Mouse (Mus musculus): ENCODE measurements at regions not wholly inside any gene's neighbourhood (a gene's known extent, or its start where the extent isn't known, plus 50 kb on each side); places are given as distances from the start of the nearest gene placed in this dataset.

DNA sequence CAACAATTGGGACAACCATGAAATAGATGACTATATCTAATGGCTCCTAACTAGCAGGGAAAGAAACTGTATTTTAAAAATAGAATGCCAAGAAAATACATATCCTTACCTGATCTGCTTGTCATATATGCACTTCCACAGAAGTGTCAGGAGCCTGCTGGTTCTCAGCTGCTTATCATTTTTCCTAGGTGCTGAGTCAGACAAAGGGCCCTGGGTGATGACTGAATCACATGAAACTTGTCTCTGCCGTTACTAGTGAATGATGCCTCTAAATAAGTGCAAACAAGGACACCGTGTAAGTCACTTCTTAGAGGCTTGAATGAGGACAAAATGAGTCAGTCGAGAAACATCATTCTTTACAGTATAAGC lies 263.5 kb upstream of the Ptger4 start:
- DNase-seq (ENCODE audit: low spot score in 2 of 2) = no peak

DNA sequence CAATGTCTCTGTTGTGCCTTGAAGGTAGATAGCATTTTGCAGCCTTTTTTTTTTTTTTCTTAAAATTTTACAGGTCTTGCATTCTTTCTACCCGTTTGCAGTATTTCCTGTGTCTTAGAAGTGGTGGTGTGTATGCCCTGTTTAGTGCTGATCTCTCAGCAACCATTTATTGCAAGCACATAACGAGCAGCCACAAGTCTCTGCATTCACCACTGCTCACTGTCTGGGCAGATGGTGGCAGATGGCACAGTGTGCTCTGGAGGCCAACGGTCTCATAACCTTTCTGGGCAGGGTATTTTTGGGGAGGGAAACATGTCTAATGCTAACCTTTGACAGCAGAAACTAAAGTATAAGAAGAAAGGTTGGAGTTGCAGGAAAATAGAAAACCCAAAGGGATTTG lies 266.1 kb upstream of the Ptger4 start:
- no peak for DNase-seq (ENCODE audit: low spot score in 2 of 2)

DNA sequence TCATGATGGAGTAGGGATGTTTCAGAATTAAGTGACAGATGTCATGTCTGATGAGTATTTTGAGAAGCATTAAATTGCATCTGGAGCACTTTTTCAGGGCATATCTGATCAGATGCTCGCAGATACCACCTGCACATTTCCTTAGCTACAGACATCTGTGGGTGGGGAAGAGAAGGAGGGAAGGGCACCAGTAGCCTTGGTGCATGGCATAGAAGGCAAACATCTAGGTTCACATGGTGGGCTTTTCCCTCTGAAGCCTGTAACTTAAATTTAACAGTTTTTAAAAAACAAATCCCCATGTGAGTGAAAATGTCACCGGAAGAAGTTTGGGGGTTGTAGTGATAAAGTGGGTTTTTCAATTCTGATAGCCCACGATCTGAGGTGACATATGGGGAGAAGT lies 267.1 kb upstream of the Ptger4 start:
- no peak for DNase-seq (ENCODE audit: low spot score in 2 of 2)

DNA sequence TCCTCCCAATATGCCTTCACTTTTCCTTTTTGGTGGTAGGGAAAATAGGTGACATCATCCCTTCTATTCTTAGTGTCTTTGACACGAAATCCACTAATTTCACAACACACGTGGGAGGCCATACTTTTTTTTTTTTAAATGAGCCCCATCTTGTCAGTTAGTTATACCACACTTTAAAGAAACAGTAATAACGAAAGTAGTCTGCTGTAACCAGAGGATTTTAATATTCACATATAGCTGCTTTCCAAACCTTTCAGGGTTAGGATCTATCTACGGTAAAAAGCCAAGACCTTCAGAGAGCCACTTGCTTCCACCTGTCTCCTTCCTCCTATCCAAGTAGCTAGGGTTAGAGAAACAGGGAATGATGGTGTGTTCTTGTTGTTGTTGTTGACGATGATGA lies 268.6 kb upstream of the Ptger4 start:
- DNase-seq (ENCODE audit: low spot score in 2 of 2) = no peak

DNA sequence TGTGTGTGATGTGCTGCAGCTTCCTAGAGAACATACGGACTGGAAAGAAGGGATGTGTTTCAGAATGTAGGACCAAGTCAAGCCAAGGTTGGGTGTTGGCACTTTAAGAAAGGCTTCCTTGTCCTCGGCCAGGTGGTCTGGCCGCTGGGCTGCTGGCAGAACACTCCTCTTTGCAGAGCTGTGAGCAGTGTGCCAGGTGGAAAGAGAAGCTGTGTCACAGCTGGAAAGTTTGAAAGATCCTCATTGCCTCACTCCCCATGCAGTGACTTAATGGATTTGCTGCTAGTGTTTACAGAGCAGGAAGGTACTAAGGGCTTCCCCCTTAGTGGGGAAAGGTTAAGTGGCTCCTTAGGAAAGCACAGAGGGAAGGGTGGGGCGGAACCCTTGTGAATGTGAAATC lies 269.2 kb upstream of the Ptger4 start:
- DNase-seq (ENCODE audit: low spot score in 2 of 2) = no peak

DNA sequence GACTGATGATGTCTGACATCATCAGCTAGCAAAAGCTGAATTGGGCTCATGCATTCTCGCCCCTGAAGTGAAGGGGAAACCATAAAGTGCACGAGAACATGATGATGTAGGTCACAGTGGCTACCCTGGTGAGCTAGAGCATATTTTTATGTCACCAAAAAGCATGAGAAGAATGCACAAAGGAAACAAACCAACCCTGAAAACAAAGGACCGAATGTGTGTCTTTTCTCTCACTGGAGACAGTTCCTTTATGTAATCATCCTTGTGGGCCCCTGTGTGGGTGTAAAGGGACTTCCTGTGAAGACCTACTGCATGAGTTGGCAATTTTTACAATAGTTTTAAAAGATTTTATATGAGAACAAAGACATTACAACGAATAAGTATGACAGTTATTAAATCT lies 270.2 kb upstream of the Ptger4 start:
- no peak for DNase-seq (ENCODE audit: low spot score in 2 of 2)

DNA sequence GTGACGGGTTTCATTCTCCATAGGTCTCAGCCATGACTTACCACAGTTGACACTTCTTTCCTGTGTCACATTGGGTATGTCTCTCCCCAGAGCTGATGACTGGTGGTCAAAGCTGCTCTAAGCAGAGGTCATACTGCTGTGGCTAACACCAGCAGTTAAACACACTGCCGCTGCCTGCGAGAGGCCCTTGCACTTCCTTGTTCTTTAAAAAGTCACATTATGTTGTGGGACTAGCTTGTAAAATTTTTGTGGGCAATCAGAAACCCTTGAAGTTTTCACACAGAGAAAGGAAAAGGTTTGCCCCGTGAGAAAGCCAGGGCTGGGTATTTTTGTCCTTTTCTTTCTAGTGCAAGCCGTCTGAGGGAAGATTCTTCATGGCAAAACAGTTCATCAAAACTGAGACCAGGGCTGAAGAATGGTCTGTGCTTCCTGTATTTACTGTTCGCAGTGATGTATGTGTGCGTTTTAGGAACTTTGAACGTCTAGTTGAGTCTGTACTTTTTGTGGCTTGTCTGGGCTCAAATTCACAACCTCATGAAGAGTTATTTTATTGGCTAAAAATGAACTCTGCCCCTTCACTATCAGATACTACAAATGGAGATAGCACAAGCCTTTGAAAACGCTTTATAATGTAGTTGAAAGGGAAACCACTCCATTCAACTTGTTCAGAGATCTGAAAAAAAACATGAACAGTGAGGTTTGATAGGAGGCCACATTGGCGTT lies 273.4 kb upstream of the Ptger4 start:
- no peak for DNase-seq (ENCODE audit: low spot score in 2 of 2)

DNA sequence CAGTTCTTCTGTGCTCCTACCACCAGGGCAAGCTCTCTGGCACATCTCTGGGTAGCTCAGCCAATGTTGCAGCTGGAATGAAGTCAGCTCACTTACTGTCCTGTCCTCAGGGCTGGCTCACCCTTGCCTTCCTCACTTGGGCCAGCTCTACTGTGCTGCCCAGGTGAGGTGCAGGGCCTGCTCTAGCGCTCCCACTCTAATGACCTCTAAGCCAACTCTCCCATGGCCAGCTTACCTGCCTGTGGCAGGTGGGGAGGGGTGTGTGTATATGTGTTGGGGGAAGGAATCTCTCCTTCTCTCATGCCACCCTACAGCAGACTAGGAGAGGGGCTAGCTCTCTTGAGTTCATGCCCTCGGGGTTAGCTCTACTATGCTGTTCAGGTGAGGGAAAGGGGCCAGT lies 275.6 kb upstream of the Ptger4 start:
- DNase-seq (ENCODE audit: low spot score in 2 of 2) = no peak

DNA sequence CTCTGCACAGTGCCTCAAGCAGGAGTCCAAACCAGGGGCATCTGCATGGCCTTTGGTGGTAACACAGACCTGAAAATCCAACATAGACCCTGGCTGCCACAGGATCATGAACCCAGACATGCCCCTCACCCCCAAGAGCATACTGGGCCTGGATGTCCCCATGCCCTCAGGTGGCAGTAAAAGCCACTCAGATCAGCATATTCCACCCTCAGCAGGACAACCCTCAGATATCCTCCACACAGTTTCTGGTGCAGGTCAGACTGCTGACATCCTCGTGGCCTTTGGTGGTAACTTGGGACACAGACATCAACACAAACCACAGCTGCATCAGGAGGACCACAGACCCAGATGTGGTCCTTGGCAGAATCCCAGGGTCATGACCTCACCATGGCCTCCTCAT lies 276.0 kb upstream of the Ptger4 start:
- DNase-seq (ENCODE audit: low spot score in 2 of 2) = no peak

DNA sequence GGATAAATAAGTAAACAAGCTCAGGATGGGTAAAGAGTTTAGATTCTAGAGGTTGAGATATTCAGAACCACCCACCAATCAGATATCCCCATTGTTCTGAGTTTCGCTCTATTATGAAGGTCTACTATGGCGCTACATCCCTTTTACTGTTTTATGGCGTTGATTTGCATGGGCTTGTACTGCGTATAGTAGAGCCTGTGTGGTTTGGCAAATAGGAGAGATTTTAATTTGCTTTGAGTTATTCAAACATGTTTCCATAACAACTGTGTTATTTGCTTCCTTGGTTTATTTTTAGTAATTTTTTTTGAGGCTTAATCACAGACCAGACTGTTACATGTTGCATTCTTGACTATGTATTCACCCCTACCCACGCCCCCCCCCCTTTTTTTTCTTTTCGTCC lies 284.6 kb upstream of the Ptger4 start:
- DNase-seq (ENCODE audit: low spot score in 2 of 2) = no peak

DNA sequence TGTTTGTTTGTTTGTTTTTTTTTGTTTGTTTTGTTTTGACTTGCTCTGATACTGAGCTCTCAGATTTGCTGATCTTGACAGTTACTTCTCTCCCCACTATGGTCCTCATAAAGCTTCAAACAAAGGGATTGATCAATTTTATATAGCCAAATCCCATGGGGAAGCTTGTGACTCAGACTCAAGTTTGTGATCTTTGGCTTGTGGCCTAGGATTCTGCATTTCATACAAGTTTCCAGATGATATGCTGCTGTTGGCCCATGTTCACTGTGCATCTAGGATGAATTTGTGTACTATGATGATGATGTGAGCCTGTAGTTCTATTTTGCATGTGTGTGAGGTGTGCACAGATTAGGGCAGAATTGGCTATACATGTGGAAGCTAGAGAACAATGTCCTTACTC lies 289.7 kb upstream of the Ptger4 start:
- DNase-seq (ENCODE audit: low spot score in 2 of 2) = no peak

DNA sequence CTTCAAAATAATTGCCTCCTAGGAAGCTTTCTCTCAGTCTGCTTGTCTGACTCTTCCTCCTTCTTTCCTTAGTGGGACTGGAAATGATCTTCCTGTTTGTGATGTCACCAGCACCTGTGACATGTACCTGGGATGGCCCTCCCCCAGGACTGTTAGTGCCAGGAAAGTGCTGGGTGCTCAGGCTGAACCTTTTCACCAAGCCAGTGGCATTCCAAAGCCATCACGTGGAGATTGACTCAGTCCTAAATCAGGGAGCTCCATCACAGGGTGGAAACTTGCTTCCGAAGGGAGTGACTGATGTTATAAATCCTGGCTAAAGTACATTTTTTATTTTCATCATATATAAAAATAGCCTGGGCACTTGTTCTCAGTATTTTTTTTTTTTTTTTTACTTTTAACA lies 293.4 kb upstream of the Ptger4 start:
- DNase-seq (ENCODE audit: low spot score in 2 of 2) = no peak

DNA sequence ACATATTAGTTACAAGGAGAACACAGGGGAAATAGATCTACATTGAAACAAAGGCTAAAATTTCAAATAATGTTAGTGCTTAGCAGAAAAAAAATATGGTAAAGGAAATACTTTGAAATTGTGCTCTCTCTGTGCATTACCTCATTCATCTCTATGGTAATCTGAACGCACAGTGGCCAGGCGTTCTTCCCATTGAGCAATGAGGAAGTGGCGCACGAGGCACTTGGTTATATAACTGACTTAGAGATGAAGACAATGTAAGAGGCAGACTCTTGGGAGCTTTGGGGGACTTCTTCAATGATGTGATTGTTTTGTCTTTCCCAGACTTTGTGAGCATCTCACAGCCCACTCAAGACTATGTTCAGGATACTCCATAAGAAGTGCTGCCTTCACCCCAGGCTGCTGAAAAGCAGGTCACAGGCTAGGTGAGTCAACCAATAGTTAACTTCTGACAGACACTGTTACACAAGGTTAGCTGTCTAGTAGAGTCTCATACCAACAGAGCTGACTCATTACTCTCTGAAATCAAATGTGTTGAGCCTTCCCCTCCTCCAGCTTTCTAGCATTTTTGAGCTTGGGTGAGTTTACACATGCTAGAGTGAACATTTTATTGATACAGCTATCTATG lies 295.4 kb upstream of the Ptger4 start:
- peak in 1 of 2 experiments; percentile 8 for DNase-seq (ENCODE audit: low spot score in 2 of 2)

DNA sequence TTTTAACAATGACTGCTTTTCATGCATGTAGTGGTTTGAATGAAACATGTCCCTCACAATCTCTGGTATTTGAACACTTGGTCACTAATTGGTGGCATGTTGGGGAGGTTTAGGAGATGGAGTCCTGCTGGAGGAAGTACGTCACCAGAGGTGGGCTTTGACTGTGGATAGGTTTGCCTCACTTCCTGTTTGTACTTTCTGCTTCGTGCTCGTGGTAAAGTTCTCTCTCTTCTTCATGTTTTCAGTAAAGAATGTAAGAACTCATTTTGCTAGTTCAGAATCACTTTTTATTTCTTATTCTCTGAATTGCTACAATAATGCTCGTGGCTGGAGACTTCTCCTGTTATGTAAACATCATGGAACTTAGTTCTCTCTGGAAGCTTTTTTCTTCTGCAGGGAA lies 310.5 kb upstream of the Ptger4 start:
- no peak for DNase-seq (ENCODE audit: low spot score in 2 of 2)

DNA sequence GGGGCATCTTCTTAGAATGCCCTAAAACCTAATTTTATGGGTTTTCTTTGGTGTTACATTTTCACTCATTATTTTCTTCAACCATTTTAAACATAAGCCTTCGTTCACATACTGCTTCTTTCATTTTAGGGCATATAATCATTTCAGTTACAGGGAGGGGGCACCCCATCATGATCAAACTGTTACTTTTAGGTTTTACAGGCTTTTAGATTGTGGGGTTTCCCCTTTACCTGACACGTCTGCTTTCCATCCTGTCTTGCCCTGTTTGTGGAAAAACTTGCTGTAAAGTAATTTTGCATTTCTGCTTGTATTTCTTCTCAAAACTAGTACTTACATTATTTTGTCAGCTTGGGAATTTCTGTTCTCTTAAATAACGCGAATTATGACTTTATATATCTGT lies 310.9 kb upstream of the Ptger4 start:
- DNase-seq (ENCODE audit: low spot score in 2 of 2) = no peak

DNA sequence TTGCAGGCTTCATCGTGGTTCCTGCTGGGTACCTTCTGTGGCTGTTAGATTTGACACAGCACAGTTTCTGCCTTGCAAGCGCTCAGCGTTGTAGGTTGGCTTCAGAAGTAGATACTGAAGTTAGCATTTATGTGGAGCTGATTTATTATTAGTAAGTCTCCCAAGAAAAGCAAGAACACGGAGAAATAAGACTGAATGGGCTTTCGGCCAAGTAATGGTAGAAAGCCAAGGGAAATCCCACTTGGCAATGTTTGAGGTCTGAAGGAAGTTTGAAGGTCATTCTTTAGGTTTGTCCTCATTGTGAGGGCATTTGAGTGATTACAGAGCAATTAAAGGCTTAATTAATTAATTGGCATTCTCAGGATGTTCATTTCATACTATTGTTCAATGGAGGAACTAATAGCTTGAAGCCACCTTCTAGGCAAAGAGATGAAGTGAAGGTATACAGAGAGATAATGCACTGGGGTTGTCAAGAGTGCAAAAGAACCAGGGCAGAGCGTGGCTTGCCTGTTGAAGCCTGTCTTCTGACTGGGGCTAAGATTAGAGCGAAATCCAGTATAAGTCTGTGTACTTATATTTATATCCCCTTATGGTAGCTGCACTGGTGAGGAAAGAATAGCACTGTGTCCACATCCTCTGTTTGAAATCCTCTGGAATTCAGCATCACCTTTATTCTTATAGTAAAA lies 311.5 kb upstream of the Ptger4 start:
- peak in 1 of 2 experiments; percentile 14 for DNase-seq (ENCODE audit: low spot score in 2 of 2)

DNA sequence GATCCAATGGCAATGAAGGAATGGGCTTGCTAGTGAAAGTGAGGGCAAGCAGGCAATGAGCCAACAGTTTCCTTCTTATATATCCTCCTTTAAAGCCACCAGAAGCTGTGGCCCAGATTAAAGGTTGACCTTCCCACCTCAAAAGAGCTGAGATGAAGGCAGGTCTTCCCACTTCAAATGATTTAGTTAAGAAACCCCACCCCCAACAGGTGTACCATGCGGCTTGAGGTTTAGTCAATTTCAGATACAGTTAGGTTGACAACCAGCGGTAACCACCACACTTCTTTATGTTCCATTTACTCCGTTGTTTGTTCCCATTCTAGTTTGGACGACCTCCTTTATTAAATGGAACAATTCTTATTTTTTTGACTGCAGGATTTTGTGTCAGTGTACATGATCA lies 317.8 kb upstream of the Ptger4 start:
- no peak for DNase-seq (ENCODE audit: low spot score in 2 of 2)

DNA sequence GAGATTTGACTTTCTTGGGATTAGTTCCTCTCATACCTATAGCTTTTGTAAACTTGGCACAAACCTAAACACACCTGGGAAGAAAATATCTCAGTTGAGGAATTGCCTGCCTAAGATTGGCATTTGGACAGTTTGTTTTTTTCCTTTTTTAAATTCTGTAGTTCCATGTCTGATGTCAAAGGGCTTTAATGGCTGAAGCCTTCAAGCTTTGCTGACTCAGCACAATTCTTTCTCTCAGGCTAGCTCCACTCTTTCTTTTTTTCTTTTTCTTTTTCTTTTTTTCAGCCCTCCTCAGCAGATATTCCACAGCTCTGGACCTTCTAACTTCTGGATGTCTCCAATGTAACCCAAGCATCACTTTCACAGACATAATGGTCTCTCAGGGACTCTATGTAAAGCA lies 330.4 kb upstream of the Ptger4 start:
- no peak for DNase-seq (ENCODE audit: low spot score in 2 of 2)

DNA sequence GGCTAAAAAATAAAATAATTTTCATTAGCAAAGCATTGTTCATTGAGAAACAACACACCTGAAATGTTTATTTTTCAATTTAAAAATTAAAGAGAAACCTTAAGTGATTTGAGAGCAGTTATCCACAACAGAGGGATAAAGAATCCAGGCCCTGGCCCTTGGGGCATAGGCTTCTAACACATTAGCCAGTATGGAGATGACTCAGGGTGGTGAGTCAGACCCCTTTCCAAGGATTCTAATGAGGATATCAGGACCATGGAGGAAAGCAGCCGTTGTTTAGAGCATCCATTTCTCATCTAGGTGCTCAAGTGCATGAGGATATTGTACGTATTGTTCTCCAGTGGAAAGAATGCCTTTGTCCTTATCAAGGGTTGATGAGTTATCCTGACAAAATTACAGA lies 335.6 kb upstream of the Ptger4 start:
- no peak for DNase-seq (ENCODE audit: low spot score in 2 of 2)

DNA sequence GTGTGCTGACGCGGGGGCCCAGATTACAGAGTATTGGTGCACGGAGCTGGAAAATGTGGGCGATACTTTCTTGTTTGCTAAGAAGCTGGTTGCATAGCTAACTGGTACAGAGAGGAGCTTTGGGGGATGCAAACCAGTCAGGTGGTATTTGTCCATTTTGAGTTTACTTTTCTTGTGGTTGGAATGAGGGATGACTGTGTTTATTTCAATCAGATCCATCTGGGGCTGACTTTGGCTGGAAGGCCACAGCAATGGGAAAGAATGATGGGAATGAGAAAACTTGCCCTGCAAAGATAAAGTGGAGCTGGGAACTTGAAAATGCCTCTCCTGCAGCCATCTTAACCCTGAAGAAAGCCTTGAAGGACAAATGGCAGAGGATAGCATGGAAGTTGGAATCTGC lies 336.4 kb upstream of the Ptger4 start:
- no peak for DNase-seq (ENCODE audit: low spot score in 2 of 2)

DNA sequence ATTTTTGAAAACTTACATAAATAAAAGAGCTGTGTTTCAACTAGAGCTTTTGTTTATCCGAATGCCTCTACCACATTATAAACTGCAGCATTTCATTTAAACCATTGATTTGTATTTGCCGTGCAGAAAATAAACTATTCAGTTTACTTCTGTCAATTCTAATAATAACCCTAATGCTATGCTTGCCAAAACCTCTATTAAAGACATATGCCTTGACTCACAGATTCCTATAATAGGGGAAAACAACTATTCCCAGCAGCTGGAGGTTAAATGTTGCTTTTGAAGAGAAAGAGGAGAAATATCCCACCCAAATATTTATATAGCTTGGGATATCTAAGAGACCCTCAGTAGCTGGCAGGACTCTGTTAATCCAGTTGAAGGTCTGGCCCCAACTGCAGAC lies 340.4 kb upstream of the Ptger4 start:
- no peak for DNase-seq (ENCODE audit: low spot score in 2 of 2)

DNA sequence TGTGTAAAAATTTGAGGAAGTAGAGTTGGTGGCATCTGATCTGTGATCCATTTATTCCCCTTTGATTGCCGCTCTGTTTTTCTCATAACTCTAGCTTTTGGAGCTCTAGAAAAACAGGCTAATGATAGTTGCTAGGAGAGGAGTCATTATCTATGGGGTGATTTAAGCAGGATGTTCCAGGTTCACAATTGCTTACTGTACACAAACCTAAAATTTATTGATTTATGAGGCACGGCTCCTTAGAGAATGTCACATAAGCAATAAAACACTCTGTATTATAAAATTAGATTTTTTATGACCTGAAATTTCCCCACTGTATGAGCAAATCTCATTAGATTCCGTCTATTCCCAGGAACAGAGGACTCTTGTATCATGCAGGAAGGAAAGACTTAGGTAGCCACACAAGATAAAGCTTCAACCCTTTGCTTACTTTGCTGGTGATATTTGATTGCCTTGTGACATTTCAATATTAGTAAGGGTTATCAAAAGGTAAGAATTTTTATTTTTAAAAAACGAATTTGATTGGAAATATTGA lies 360.8 kb upstream of the Ptger4 start:
- no peak for DNase-seq (ENCODE audit: low spot score in 2 of 2)

DNA sequence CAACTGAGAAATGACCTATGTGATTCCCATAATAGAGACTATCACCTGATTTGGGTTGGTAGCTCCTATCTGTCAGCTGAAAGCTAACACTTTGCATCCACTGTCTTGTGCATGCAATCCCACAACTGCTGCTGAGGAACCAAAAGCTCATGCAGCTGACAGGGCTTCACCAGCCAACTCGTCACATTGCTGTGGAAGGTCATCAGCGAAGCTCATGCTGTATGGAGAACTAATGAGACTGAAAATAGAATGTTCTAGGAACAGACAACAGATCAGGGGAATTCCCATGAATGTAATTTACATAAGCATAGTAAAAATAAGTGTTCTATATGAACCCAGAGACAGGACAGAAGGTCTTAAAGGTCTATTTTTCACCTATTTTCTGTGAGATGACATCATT lies 363.5 kb upstream of the Ptger4 start:
- peak; percentile 4 to 7 for DNase-seq (ENCODE audit: low spot score in 2 of 2)

All from heart, adult 9 months (tissue).